ENCODE assay signal across 8 mouse cellular contexts in genomic region chr17:78199231-78199625, GRCm38 (mm10). TPM values are rescaled to one million over a fixed set of nuclear protein-coding genes. Genes with fewer than 3 reads are reported as not detected.
DNase-seq lines count a peak whose midpoint lies in the region; ATAC-seq and TF ChIP-seq lines count a peak whose summit lies in the region.

No protein-coding gene starts in this region.

- no peak for TF ChIP-seq POLR2A in testis, adult 2 months (IDR thresholded peaks at IDR 0.05; ENCODE audit: control insufficient read depth, low read depth, low read length)

- no peak overlapping the region for H3K27ac ChIP-seq in testis, adult 2 months (ENCODE audit: control insufficient read depth, insufficient read depth, low read depth, low read length)
- H3K27ac ChIP-seq in liver, embryonic 11.5 days (ENCODE audit: low read depth, low read length) = no peak overlapping the region
- peak overlapping the region; percentile 94; the same call in 1 of the 2 replicates for H3K27ac ChIP-seq in stomach, postnatal 0 days (replicated peaks)

- no peak for ATAC-seq in erythroblast, adult 5-6 weeks (replicated peaks; ENCODE audit: low FRiP score, poor library complexity, severe bottlenecking)
- no peak for ATAC-seq in liver, embryonic 11.5 days (replicated peaks; ENCODE audit: low FRiP score)
- ATAC-seq in stomach, postnatal 0 days (ENCODE audit: low FRiP score, low TSS enrichment) = no peak

- H3K9me3 ChIP-seq in erythroblast, embryonic 14.5 days (ENCODE audit: control insufficient read depth, low read length) = no peaks in the 10 kb centered on the region
- no peaks in the 10 kb centered on the region for H3K9me3 ChIP-seq in liver, embryonic 11.5 days (ENCODE audit: control insufficient read depth, low read length)
- H3K9me3 ChIP-seq in stomach, postnatal 0 days (ENCODE audit: control insufficient read depth, low read length) = no peaks in the 10 kb centered on the region

- no peak overlapping the region; the same call in 1 of the 2 replicates for H3K9ac ChIP-seq in liver, embryonic 11.5 days (ENCODE audit: low read depth, low read length)
- H3K9ac ChIP-seq in stomach, postnatal 0 days (ENCODE audit: low read length) = peak overlapping the region; percentile 70

- peaks cover 56% of the 10 kb centered on the region for H3K27me3 ChIP-seq in erythroblast, embryonic 14.5 days (ENCODE audit: control insufficient read depth)
- no peaks in the 10 kb centered on the region; the same call in 1 of the 2 replicates for H3K27me3 ChIP-seq in testis, adult 2 months (ENCODE audit: control insufficient read depth, insufficient read depth, low read length)
- H3K27me3 ChIP-seq in liver, embryonic 11.5 days (replicated peaks; ENCODE audit: control insufficient read depth, insufficient read depth, low read length) = peaks cover 3% of the 10 kb centered on the region; the same call in 1 of the 2 replicates
- no peaks in the 10 kb centered on the region for H3K27me3 ChIP-seq in stomach, postnatal 0 days (ENCODE audit: control insufficient read depth, insufficient read depth, low read length)

- DNase-seq in testis, postnatal 14 days (ENCODE audit: low spot score) = no peak
- DNase-seq in liver, embryonic 11.5 days (ENCODE audit: low spot score) = no peak
- no peak for DNase-seq in stomach, postnatal 0 days (ENCODE audit: low spot score)
- no peak for DNase-seq in frontal cortex, postnatal 36 days (ENCODE audit: low spot score in 2 of 2)
- no peak for DNase-seq in kidney, postnatal 4 days

- peaks cover 25% of the 10 kb centered on the region for H3K4me1 ChIP-seq in erythroblast, embryonic 14.5 days (ENCODE audit: control insufficient read depth)
- H3K4me1 ChIP-seq in testis, adult 2 months (ENCODE audit: control insufficient read depth, insufficient read depth, low read length) = peaks cover 10% of the 10 kb centered on the region
- peaks cover 11% of the 10 kb centered on the region for H3K4me1 ChIP-seq in liver, embryonic 11.5 days (replicated peaks; ENCODE audit: control insufficient read depth, insufficient read depth, low read length)
- H3K4me1 ChIP-seq in stomach, postnatal 0 days (replicated peaks; ENCODE audit: control insufficient read depth, insufficient read depth) = no peaks in the 10 kb centered on the region; the same call in 1 of the 2 replicates

- TF ChIP-seq EP300 in stomach, postnatal 0 days (optimal IDR thresholded peaks at IDR 0.05) = no peak

- peak overlapping the region; percentile 94 for H3K4me2 ChIP-seq in liver, embryonic 11.5 days
- peak overlapping the region; percentile 98 for H3K4me2 ChIP-seq in stomach, postnatal 0 days (replicated peaks; ENCODE audit: low read depth)

- TF ChIP-seq CTCF in testis, adult 2 months (IDR thresholded peaks at IDR 0.05; ENCODE audit: control insufficient read depth, insufficient read depth, insufficient replicate concordance, low read depth, low read length) = no peak
- TF ChIP-seq CTCF in stomach, postnatal 0 days (IDR thresholded peaks at IDR 0.05; ENCODE audit: low read depth) = no peak

- no peaks in the 10 kb centered on the region for H3K36me3 ChIP-seq in erythroblast, embryonic 14.5 days (ENCODE audit: control insufficient read depth)
- no peaks in the 10 kb centered on the region for H3K36me3 ChIP-seq in testis, adult 2 months (ENCODE audit: control insufficient read depth, insufficient read depth, low read length)
- no peaks in the 10 kb centered on the region for H3K36me3 ChIP-seq in liver, embryonic 11.5 days (ENCODE audit: control insufficient read depth, insufficient read depth, low read length)
- no peaks in the 10 kb centered on the region for H3K36me3 ChIP-seq in stomach, postnatal 0 days (ENCODE audit: control insufficient read depth, insufficient read depth, low read length)

- 10% methylated on average over 7 of the region's 7 CpGs for WGBS in liver, embryonic 11.5 days
- WGBS in stomach, postnatal 0 days = 8% methylated on average over 7 of the region's 7 CpGs

- peak overlapping the region; percentile 65 for H3K4me3 ChIP-seq in erythroblast, embryonic 14.5 days (replicated peaks)
- peak overlapping the region; percentile 86 for H3K4me3 ChIP-seq in testis, adult 2 months (ENCODE audit: control insufficient read depth, low read depth, low read length)
- H3K4me3 ChIP-seq in liver, embryonic 11.5 days (ENCODE audit: low read depth, low read length) = peak overlapping the region; percentile 64
- H3K4me3 ChIP-seq in stomach, postnatal 0 days (ENCODE audit: low read depth, low read length) = peak overlapping the region; percentile 76

RNA-seq across cellular contexts. Expression of gene Crim1, which starts 0.8 kb away (rescaled TPM):
- polyA plus RNA-seq in erythroblast, embryonic 14.5 days (2012) = 0.07 and 0.10 TPM in 2 replicates
- total RNA-seq in erythroblast, adult 5-6 weeks (2015; ENCODE audit: low replicate concordance) = 1.0 and 1.5 TPM in 2 replicates
- total RNA-seq in erythroblast, adult 5-6 weeks (2017; ENCODE audit: low replicate concordance) = under 0.01 and 2.2 TPM in 2 replicates
- polyA plus RNA-seq in testis, adult 2 months (2012; rRNA removed) = 3.5 and 3.9 TPM in 2 replicates
- 1.9 and 2.7 TPM in 2 replicates for polyA plus RNA-seq in liver, embryonic 11.5 days (2014; fragmentation: Nextera tagmentation; extraction: Ambion mirVana)
- 4.3 and 5.1 TPM in 2 replicates for polyA plus RNA-seq in stomach, postnatal 0 days (2015; fragmentation: Nextera tagmentation; extraction: Ambion mirVana)
